Mouse (Mus musculus) common myeloid progenitor, adult 5-6 weeks (primary cell): ENCODE measurements around the gene 1700023F06Rik. TPM values are rescaled to one million over a fixed set of nuclear protein-coding genes. Genes with fewer than 3 reads are reported as not detected.

ENCODE experiments used
- ATAC-seq: replicated peaks from 2 replicates; pipeline ENCODE4 v1.8.0; 2016; ENCODE audit warnings: low read depth, mild to moderate bottlenecking, moderate TSS enrichment, inconsistent platforms; ENCODE audit not compliant: poor library complexity, severe bottlenecking
- total RNA-seq: library from RNA; stranded (forward); fragments of 200-1000, 187-1606 nt; gene quantifications from 2 replicates; pipeline ENCODE4 v1.2.3, GENCODE M21; 2017

Gene 1700023F06Rik
- total RNA-seq, 1 experiment from 2014 or later: not detected

DNA sequence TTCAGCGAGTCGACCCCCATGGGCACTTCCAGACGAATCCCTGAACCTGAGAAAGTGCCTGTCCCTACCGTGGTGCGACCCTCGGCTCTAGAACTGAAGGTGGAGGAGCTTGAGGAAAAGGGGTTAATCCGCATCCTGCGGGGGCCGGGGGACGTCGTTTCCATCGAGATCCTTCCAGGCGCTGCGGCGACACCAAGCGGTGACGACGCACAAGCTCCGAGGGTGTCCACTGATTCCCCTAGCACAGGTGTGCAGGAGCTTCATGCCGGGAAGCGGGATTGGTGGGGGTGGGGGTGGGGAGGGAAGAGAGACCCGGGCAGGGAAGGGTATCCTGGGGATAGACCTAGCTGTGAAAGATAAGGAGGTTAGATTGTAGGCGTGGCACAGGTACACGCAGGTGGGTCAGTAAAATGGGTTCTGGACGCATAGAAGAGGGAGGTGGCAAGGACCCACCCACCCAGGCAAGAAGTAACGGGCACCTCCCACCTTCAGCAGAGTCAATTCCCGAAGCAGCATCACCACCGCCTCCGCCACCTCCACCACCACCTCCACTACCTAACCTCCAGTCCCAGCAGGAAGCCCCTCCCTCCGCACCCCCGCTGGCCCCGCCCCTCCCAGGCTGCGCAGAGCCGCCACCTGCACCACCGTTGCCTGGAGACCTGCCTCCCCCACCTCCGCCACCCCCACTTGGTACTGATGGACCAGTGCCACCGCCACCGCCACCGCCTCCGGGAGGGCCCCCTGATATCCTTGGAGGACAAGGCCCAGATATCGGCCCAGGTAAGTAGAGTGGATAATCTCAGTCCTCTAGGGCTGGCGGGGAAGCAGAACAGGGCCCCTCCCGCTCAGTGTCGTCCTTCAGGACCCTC is 15.2 kb downstream of the 1700023F06Rik start:
- ATAC-seq: no peak

- no peak for ATAC-seq
Observed at GRCm38 (mm10) chr11:103192230-103192955, 16.0 kb downstream of the 1700023F06Rik start.

- ATAC-seq: peak; percentile 68; the same call in 1 of the 2 replicates
Observed at GRCm38 (mm10) chr11:103184891-103185290, 23.5 kb downstream of the 1700023F06Rik start.

GRCm38 (mm10) chr11:103181911-103182310 is 26.4 kb downstream of the 1700023F06Rik start:
- ATAC-seq: no peak

- no peak for ATAC-seq
Observed at GRCm38 (mm10) chr11:103181349-103181748, 27.0 kb downstream of the 1700023F06Rik start.

DNA sequence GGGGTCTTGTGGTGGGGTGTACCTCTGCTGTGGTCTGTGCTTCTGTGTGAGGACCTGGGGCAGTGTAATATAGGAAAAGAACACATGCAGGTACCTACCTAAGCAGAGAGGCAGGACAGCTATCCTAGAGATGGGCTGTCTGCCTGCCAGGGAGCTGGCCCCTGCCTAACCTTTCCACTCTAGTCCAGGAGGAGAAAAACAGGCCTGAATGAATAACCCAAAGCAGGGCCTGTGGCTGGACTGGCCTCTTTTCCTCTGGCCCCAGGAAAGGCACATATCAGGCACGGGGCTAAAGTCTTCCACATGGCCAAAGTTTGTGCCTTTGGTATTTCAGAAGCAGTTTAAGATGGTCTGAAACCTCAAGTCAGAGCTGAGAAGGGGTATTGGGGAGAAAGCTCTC is 27.9 kb downstream of the 1700023F06Rik start:
- no peak for ATAC-seq

GRCm38 (mm10) chr11:103178748-103179147 is 29.6 kb downstream of the 1700023F06Rik start:
- no peak for ATAC-seq

GRCm38 (mm10) chr11:103177815-103178485 is 30.4 kb downstream of the 1700023F06Rik start:
- ATAC-seq: peak; percentile 53

- no peak for ATAC-seq
Observed at GRCm38 (mm10) chr11:103177216-103177615, 31.1 kb downstream of the 1700023F06Rik start.

DNA sequence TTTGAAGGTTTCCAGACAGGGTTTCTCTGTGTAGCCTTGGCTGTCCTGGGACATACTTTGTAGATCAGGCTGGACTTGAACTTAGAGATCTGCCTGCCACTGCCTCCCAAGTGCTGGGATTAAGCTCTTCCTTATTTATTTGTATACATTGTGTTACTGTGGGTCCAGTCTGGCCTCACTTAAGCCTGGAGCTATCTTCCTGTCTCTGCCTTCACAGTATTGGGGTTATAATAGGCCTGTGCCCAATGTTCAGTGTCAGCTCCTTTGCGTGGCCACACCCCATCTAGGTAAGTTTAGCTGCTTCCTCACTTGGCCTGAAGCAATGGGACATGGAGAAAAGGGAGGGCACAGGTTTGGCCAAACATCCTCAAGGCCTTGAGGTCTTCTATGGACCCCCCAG is 31.8 kb downstream of the 1700023F06Rik start:
- no peak for ATAC-seq

- ATAC-seq: no peak
Observed at GRCm38 (mm10) chr11:103175688-103176442, 32.5 kb downstream of the 1700023F06Rik start.

- peak; percentile 75 for ATAC-seq
Observed at GRCm38 (mm10) chr11:103174891-103175391, 33.4 kb downstream of the 1700023F06Rik start.

DNA sequence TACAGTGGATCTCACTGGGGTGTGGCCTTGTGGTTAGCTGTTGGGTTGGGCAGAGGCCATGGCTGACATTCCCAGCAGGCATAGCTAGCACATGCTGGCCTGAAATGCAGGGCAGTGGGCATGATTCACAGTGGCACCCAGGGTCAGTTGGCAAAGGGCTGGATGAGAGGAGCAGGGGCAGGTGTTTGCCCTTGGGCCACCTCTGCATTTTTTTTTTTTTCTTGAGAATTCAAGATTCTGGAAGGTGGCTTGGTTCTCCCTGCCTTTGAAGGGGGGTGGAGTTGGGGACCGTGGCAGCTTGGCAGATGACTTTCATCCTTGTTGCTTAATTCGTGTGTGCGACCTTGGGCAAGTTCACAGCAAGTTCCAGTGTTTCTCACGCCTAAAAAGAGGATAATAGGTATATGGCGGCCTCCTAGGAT is 33.9 kb downstream of the 1700023F06Rik start:
- no peak for ATAC-seq

DNA sequence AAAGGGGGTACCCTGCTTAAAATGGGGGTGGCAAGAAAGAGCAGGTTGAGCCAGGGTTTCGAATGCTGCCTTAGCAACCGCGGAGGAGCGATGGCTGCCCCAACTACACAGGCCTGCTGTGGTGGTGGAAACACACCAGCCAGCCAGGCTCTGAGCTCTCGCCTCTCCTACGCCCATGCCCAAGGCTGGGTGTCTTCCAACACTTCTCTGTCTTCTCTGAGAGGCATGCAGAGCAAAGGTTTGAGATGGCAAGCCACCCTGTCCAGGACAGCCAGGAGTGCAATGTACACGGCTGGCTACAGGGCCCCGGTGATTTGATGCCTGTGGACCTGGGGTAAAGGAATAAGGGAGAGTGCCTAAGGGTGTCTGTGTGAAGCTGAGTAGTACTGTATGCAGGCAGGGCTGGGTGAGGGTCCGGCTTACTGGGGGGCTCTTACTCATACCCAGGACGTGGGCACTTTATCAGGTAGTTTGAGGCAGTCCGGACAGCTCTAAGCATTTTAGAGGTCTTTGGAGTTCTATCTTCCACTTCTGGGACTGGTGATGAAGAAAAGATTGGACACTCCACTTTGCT is 34.5 kb downstream of the 1700023F06Rik start:
- no peak for ATAC-seq

DNA sequence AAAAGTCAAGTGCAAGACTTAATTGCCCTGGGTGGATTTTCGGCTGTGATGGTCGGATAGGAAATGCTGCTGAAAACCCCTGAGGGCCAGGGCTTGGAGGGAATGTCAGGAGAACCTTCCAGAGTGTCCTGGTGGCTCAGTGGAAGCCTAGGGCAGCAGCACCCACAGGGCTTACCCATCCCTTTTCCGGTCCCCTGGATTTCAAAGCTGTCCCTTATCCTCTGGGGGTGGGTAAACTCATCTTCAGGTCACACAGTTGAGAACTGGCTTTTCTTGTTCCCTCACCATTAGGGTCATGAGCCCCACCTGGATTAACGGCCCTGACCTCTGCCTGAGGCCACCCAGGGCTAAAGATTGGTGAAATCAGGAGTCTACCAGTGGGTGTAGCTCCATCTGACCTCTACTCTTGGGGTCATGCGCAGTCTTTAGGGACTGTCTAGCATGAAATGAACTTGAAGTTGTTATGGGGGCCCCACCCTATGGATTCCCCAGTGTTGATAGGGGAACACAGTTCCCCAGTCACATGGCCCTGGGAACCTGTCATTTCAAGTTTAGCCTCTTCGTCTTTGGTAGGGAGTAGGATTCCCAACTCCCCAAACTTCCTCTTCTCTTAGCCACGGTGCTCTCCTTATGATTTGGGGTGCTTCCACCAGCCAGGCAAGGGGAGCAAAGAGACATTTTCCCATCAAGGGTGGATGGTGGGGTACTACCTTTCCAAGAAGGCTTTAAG is 35.2 kb downstream of the 1700023F06Rik start:
- no peak for ATAC-seq

DNA sequence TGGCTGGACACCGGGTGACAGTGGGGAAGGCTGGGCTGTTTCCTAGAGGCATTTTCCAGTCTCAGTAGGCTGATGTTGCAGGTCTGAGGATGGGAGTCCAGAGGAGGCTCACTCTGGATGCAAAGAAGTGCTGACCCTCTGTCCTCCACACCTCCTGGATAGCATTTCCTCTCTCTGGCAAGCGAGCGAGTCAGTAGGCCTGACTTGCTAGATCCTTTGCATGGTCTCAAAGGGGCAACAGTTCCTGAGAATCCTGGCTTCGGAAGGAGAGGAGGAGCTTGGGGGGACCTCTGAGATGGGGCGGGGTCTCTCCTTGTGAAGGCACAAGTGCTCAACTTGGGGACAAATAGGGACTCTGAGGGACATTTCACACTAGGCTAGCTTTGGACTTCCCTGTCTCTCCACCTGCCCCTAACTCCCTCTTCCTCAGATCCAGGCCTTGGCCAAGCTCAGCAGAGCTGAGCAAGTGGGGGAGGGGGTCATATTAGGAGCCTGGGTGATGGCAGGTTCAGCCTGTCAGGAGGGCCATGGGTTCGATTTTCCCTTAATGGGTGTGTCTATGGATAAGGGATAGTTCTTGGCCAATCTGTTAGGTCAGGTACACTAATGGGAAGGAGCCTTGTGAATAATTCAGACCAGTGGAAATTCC is 35.8 kb downstream of the 1700023F06Rik start:
- no peak for ATAC-seq

DNA sequence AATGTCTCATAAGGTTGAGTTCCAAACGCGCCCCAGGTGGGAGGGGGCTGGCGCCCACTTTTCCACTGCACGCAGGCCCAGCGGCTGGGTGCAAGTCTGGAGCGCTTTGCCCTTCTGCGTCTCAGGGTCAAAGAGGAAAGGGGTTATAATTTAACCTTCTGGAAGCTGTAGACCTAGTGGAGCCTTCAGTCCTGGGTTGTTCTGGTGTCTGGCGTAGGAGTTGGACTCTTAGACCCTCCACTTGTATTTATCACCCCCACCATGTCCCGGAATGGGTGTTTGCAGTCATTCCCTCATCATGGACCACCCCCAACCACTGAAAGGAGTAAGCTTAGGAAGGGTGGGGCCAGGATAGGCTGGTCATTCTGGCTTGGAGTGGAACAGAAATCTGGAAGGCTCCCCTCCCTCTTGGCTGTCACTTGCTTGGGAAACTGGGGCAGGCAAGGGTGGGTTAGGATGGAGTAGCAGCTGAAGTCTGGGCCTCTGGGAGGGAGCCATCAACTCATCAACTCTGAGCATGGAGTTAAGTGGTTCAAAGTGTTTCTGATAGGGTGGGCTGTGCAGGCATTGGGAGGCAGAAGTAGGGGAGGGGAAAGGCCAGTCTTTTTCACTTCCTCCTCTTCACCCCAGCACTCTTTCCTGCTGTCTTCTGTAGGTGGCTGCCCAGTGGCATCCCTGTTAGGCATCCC is 36.5 kb downstream of the 1700023F06Rik start:
- peak; percentile 12; the same call in 1 of the 2 replicates for ATAC-seq

- ATAC-seq: no peak
Observed at GRCm38 (mm10) chr11:103171286-103171620, 37.1 kb downstream of the 1700023F06Rik start.
